Mouse (Mus musculus) left cerebral cortex, postnatal 10 days (tissue): ENCODE measurements around the gene Trpm8. TPM values are rescaled to one million over a fixed set of nuclear protein-coding genes. Genes with fewer than 3 reads are reported as not detected.

Experiments used
- DNase-seq, 2 experiments: peaks; one replicate each; pipeline ENCODE4 v3.0.0; 2021 to 2022; ENCODE audit warnings: low spot score in 2 of 2, mixed read lengths in 1 of 2; ENCODE audit errors: extremely low spot score in 1 of 2
- intact Hi-C: fragments of 180-260 bp; cut with DNase I; formaldehyde crosslinking; loops from one replicate; pipeline ENCODE4 v1.15.1; 2025
- total RNA-seq, 2 experiments: library from RNA; stranded (reverse); gene quantifications; 2 replicates each; pipeline ENCODE4 v1.2.3; 2021

Gene Trpm8
- total RNA-seq: 1 to 10 TPM; 1.2 to 1.5 TPM

DNA sequence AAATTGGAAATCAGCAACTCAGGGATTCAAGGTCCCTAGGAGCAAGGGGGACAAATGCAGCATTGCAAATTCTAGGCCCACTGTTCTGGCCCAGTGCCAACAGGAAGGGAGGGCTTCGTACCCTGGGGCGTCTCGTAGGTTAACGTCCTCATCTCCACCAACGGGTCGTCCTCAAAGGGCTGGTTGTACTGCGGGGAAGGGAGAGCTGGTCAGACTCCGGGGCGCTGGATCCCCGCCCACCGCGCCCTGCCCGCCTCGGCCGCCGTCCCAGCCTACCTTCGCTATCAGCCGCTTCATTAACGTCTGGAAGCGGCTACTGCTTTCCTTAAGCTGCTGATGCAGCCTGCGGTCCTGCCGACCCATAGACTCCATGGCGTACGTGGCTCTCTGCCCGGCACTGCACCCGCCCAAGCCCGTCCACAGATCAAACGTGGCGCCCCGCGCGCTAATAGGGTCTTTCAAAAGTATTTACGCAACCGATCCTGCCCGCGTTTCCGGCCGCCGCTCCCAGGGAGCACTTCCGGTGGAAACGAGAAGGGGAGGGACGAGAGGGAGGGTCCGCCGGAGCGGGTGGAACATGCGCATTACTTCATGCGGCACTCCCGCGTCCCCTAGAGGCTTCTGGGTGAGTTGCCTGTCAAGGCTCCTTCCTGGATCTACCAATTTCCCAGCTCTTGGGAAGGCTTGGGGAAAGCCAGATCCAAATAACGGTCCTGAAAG, at the start of gene Trpm8, which contains the start of gene Hjurp:
TSS of gene Trpm8 (plus strand) at position 564 of the 720 bp plus-strand sequence.
TSS of gene Hjurp (minus strand) at position 536 of the 720 bp plus-strand sequence.
- intact Hi-C loops: no loop called here
- DNase-seq: peak; percentile 100

DNA sequence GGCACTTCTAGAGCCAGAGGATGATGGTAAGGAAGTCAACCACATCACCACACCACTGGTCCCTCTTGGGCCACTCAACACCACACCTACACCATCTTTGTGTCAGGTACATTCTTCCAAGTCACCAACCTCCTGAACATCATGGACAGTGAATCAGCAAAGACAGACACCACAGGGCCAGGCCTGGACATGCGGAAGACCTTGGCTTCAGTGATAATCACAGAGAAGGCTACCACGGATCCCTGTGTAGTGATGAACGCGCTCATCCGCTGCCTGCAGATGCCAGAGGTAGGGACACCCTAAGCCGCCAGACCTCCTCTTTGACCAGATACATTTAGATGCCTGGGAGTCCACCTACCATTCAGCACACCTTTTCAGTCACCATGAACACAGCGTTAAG, 49.3 kb upstream of the Trpm8 start:
- peak in 1 of 2 experiments; percentile 45 for DNase-seq
- intact Hi-C loops: no loop called here

DNA sequence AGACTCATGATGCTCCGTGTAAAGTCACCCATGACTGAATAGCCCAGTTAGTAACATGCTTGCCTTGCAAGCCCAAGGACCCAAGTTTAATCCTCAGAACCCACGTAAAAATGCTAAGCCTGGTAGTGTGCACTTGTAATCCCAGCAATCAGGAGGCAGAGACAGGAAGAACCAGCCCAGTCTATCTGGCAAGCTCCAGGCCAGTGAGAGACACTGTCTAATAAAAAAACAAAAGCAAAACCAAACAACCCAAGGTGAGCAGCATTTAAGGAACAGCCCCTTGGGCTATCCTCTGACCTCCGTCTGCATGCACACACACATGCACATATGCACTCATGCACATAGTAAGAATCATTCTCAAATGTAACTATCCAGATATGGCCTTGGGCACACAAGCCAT, 47.9 kb upstream of the Trpm8 start:
- intact Hi-C loops: no loop called here
- DNase-seq: no peak

DNA sequence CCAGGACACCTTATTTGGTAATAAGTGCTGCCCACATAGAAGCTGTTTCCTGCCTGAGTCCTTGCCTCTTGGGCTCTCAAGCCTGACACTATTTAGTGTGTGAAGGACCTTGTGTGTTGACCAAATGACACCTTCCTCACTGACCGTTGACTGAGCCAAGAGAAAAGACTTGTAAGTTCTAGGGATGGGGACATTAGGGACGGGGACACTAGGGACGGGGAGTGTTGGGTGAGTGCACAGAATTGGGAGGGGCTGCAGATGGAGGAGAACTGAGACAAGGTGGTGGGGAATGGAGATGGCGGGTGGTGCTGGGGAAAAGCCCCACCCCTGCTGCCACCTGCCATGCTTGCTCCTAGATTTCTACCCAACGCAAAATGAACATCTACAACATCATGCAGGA, 47.5 kb upstream of the Trpm8 start:
- intact Hi-C loops: no loop called here
- DNase-seq: peak in 1 of 2 experiments; percentile 60

DNA sequence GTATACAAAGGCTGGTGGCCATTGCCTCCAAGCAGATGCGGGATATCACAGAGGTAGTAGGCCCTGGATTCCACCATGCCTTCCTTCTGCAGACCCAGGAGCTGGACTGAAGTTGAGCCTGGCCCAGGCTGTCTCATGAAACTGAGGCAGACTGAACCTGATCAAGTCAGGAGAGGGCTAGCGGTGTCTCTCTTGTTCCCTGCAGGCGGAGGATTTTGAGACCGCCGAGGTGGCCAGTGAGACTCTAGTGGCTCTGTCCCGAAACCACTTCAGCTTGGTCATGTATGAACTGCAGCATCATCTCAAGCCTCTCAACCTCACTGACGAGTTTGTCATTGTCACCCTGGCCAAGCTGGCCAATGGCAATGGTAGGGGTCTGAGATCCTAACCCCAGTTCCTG, 47.0 kb upstream of the Trpm8 start:
- DNase-seq: peak in 1 of 2 experiments; percentile 38
- intact Hi-C loops: no loop called here

DNA sequence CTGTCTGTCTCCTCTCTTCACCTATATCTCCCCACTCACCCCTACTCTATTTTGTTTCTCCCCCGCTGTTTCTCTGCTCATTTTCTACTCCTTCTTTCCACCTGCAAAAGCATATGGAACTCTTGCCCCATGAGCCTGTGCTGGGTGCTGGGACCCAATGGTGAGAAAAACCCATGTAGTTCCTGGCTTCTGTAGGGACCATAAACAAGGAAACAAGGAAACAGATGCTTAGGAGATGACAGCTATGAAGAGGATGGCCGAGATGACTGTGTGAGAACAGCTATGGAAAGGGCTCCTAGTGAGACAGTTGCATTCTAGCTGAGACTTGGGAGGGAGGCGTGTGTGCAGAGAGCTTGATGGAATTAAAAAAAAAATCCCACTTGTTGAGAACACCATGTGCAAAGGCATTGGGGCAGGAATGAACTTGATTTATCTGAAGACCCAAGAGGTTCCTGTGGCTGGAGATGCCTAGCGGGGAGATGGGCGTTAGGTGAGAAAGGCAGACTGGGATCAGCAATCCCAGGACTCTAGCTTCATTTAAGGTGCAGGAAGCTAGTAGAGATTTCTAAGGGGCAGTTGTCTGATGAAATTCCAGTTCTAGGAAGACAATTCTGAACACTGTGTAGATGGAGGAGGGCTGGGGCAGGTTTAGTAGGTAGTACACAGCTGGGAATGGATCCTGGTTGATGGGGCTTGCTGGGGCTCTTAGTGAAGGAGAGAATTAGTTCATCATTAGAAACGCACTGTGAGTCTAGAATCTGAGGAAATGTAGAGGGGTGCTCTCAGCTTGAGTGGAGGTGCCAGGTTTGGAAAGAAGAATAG, 46.3 kb upstream of the Trpm8 start:
- peak in 1 of 2 experiments; percentile 30 for DNase-seq
- intact Hi-C loops: no loop called here

DNA sequence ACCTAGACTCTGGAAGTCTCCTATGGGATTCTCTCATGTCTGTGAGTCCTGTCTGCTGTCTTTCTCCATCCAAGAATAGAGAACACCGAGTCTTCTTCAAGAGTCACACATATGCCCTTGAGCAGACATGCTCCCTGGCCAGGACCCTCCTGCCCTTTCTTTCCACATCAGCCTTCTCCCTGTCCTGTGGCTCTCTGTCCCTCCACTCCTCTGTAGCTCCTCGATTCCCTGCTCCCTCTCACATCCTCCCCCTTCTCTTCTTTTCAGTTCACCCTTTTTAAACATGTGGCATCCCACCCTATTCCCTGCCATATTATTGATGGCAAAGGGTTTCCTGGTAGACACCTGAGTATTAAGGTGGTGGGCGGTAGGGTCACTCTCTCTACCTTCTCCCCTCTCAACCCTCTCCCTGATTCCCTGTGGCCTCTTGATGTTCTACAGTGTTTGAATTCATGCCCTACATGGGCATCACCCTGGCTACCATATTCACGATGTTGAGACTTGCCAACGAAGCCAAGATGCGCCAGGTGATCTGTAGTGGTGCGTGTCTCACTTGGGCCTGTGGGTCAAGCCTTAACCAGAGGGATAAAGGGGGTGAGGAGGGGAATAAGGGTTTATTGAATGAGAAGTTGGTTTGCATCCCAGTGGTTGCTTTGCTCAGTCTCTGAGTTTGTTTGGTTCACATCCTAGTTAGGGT, 45.5 kb upstream of the Trpm8 start:
- peak in 1 of 2 experiments; percentile 39 for DNase-seq
- intact Hi-C loops: no loop called here

DNA sequence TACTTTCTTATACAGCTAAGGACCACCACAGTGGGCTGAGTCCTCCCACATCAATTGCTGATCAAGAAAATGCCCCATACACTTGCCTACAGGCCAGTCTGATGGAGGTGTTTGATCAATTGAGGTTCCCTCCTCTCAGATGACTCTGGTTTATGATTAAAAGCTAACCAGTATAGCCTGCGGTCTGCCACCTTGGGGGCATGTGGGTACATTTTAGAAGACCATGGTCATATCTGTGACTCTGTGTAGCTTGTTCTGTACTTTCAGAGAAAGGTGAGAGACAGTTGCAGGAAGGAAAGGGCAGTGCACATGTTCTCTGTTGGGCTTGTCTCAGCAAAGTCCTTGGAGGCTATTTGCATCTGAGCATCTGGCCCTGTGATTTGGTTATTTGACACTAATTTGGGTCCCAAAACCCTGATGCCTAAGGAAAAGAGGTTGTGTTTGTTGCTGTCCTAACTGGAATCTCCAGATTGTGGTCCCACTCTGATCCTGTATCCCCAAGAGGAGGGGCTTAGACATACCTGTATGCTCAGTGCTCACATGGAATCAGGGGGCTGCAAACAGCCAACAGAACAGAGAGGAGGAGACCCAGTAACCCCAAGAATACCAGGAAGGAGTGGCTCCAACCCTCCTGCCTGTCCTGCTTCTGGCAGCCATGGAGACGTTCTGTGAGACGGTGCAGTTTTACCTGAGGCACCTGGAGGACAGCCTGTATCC, 44.6 kb upstream of the Trpm8 start:
- intact Hi-C loops: no loop called here
- peak in 1 of 2 experiments; percentile 46 for DNase-seq

DNA sequence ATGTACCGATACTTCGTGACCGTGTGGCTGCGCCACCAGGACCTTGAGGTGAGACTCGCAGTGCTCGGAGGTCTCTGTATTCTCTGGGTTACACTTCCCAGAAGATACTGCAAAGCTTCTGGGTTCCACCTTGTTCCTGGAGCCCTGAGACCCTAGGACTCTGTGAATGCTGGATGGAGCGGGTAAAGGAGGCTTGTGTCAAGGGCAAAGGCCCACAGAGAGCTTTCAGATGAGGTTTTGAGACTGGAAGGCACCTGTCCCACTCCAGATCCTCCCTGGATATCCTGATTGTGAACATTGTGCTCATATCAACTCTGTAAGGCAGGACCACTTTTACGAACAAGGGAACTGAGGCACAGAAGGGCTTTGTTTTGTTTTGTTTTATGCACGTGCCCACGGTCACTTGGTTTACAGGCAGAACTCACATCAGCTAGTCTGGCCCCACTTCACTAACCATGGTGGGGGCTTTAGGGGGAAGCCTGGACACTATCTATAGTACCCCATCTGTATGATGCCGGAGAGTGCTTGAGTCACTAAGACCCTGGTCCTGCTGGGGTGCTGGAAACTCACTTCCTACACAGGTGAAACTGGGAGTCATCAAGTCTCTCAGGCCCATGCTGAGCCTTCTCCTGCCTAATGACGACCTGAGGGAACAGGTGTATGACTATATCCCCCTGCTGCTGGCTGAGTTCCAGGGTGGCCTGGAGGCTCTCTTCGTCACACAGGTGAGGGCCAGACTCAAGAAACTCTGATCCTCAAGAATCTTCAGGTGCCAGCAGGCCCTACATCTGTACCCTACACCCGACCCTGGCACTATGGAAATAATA, 43.8 kb upstream of the Trpm8 start:
- DNase-seq: peak in 1 of 2 experiments; percentile 85
- intact Hi-C loops: no loop called here

DNA sequence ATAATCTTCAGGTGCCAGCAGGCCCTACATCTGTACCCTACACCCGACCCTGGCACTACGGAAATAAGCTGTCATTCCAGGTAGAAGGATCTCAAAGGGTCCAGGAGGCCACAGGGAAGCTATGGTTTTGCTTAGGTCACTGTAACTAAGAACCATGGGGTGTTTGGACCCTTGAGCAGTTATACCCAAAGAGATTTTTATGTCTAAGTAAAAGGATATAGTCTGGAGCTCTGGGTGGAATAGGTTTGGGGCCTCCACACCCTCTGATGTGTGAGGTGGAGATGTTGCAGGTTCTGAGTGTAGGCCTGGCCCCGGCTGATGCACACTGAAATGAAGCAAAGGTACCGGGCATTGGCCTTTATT, 43.2 kb upstream of the Trpm8 start:
- peak in 1 of 2 experiments; percentile 25 for DNase-seq
- intact Hi-C loops: no loop called here

DNA sequence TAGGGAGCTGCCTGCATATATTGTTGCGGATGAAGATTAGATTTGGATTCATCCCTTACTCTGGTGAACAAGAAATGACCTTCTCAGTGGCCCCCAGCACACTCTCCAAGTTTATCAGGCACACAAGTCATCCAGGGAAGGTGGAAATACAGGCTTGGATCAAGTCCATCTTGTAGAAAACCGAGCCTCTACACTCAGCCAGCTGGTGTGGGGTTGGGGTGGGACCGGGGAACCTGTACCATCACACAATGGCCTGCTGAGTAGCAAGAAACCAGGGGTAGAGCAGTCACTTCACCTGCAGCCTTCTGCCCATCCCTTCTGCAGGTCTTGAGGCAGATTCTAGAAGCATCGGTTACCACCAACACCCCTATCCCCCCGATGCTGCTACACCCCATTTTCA, 42.8 kb upstream of the Trpm8 start:
- peak in 1 of 2 experiments; percentile 45 for DNase-seq
- intact Hi-C loops: no loop called here

DNA sequence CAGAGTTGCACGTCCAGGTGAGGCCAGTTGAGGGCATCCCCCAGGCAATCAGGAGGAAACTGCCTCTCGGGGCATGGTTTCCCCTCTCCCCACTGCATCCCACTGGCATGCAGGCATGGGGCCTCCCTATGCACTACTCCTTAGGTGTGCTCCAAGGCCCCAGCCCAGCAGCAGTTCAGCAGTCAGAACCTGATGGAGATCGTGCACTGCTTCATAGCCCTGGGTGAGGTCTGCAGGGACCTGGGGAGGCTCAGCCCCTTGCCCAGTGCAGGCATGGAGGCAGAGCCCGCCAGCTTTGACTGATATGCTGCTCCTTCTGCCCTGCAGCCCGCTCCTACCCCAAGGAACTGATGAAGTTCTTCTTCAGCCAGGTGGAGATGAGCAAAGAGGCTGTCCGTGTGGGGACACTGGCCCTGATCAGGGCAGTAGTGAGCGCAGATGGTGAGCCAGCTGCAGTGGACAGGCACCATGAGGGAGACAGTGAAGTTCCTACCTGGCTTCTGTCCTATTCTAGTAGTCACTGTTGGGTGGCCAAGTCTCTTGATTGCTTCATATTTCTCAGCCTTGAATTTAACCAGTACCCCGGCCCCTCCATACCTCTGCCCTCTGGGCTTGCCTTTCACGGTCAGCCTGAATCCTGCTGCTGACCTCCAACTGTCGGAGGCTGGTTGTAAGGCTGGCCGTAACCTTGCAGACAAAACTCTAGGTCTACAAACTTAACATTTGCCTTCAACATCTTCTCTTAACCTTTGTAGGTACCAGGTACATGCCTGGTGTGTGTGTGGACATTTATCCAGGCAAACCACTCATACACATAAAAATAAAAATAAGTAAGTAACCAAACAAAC, 42.2 kb upstream of the Trpm8 start:
- intact Hi-C loops: no loop called here
- peak in 1 of 2 experiments; percentile 65 for DNase-seq

DNA sequence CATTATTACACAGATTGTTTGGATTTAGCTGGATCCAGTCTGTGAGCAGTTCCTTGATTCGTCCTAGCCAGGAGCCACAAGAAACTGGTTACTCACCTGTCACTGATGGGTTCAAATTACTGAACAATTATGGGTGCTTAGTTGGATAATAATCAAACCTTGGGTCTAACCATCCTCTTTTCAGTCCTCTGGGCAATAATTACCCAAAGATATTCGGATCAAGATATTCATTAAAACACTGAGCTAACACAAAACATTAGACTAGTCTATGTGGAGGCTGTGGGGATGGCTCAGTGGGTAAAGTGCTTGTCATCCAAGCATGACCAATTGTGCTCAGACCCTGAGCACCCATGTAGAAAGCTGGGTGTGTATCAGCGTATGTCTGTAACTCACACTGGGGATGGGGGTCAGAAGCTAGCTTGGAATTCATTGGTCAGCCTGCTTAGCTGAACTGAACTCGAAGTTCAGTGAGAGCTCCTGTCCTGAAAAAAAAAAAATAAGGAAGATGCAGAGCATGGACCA, 41.5 kb upstream of the Trpm8 start:
- DNase-seq: peak in 1 of 2 experiments; percentile 21
- intact Hi-C loops: no loop called here

DNA sequence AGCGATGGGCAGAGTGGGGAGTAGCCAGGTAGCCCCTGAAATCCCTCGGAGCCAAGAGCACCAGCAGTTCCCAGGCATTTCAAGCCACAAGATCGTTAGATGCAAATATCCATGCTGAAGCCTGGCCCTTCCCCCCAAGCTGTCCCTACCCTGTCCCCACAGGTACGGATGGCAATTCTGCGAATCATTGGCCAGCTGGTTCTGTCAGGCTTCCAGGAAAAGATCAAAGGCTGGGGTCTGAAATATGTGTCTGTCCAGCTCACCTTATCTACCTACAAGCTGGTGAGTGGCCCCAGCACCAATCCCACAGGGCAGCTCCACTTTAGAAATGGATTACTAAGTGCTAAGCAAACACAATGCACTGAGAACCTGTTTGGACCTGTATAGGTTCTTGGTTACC, 40.1 kb upstream of the Trpm8 start:
- DNase-seq: peak in 1 of 2 experiments; percentile 48
- intact Hi-C loops: no loop called here

DNA sequence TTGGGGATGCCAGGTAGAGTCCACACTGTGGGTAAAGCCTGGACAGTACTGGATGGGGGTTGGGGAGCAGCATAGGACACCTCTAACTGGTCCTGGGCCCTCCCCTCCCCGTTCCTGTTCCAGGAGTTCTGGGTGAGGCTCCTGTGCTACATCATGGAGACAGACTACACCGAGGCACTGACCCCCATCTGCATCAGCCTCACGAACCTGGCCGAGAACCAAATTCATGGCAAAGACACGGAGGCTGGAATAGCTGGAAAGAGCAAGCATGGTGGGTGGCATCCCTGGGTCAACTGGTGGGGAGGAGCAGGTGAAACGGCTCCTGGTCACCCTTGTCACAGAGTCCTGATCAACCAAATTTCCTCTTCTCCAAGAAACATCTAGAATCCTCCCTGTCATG, 38.7 kb upstream of the Trpm8 start:
- peak in 1 of 2 experiments; percentile 73 for DNase-seq
- intact Hi-C loops: no loop called here

DNA sequence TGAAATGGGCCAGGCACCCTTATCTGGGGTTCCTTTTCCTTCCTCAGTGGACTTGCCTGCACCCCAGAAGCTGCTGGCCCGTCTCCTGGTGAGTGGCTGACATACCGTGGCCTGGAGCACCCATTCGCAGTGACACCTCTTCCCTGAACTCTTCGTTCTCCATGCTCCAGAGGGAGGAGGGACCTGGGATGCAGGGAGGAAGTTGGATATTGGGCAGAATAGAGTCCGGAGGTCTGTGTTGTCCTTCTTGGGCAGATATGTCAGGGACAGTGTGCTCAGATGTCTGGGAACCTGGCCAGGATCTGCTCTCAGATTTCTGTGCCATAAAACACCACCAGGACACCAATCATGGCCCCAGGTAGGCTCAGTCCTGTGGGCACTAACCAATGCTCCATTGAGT, 37.4 kb upstream of the Trpm8 start:
- intact Hi-C loops: no loop called here
- DNase-seq: peak in 1 of 2 experiments; percentile 57

DNA sequence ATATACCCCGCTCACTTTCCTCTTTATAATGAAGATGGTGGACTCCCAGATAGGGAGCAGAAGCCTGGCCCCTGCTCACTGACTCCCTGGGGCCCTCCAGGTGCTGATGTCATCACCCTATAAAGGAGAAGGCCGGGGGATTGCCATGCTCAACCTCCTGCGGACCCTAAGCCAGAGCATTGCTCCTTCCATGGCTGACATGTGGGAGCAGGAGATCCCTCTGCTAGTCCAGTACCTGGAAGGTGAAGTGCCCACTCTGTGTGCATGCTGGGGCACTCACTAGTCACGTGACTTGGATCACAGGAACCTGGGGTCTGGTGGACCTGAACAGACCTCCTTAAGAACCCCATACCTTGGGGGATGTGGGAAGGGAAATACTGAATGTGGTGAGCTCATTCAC, 36.9 kb upstream of the Trpm8 start:
- DNase-seq: peak in 1 of 2 experiments; percentile 51
- intact Hi-C loops: no loop called here
